Mouse (Mus musculus): ENCODE results near the gene Ephb1.

Ephb1 gene

GRCm38 (mm10) chr9:102045886-102046285 is 308.6 kb downstream of the Ephb1 start:
- DNase-seq (ENCODE audit: low read depth) = no peak

DNA sequence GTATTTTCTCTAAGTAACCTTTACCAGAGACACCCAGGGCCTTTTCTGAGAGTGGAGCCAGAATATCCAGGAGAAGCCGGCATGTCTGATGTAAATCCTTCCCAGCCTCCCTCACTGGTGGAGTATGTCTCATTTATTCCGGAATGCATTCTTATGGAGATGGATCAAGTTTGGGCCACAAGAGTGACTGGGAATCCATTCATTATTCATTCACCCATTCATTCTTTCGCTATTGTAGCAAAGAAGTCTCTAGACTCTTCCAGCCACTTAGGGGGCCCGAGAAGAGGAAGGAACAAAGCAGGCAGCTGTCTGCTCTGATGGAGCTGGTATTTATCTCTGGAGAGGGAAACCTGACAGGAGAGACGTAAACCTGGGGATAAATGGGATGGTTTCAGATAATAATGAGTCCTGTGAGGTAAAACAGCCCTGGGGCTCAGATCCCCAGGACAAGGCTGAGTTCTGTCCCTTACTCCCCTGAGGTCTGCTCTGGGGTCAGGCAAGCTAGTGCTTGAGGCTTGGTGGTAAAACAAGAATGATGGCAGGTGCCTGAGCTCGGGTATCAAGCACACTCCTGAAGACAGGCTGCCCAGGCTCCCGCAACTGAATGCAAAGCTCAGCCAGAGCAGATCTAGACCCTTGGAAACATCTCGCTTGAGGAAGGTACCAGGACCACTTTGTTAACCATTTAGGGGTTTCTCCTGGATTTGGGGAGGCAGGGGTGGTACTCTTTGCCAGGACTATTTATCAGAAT is 309.2 kb downstream of the Ephb1 start:
- no peak for DNase-seq (ENCODE audit: low read depth)

GRCm38 (mm10) chr9:102039011-102039733 is 315.3 kb downstream of the Ephb1 start:
- DNase-seq (ENCODE audit: low read depth) = no peak

DNA sequence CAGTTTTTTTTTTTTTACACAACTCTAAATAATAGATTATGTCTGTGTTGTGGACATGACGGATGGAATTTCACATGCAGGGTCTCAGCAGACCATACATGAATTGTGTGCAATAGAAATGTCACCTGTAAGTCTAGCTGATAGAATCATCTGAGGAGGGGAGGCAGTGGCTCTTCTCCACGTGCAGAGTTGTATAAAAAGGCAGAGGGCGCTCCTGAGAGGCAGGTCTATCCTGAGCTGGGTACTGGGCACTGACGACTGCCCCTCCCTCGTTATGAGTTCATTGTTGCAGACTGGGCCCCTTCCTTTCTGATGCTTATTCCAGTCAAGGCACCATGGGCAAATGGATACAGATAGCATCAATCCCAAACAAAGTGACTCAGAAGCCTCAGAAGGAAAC is 318.4 kb downstream of the Ephb1 start:
- no peak for DNase-seq (ENCODE audit: low read depth)

- DNase-seq (ENCODE audit: low read depth) = no peak
Measured at GRCm38 (mm10) chr9:102033231-102033630, 321.3 kb downstream of the Ephb1 start.

DNA sequence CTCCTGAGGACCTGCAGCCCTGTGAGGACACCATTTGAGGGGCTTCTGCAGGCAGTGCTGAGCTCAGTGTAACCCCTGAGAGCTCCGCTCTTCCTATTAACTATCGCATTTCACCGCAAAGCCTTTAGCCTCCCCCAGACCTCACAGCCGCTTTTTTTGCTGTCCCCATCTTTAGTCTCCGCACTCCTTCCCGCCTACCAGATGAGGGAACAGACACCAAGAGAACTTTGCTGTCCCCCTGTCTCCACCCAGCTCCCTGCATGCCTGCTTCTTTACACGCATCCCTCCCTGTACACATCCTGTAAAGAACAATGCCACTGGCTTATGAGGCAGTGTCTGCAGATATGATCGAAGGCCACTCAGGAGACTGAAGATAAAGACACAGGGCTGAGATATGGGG is 322.1 kb downstream of the Ephb1 start:
- no peak for DNase-seq (ENCODE audit: low read depth)

GRCm38 (mm10) chr9:102029661-102030060 is 324.8 kb downstream of the Ephb1 start:
- DNase-seq (ENCODE audit: low read depth) = no peak

DNA sequence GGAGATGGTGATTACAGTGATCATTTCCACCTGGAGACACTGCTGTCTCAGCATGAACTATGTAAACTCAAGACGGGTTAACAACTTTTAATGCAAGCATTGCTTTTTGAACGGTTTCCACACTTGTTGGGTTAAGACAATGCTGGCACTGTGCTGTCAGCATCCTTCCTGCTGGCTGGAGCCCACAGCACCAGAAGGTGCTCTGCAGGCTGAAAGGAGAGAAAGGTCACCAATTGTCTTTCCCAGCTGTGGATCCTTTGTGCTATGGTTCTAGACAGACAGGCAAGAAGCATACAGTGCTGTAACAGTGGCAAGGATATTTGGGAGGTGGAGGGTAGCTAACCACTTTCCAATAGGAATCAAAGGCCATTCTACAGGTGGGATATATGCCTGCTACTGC is 328.4 kb downstream of the Ephb1 start:
- DNase-seq (ENCODE audit: low read depth) = no peak

GRCm38 (mm10) chr9:102025141-102025540 is 329.4 kb downstream of the Ephb1 start:
- no peak for DNase-seq (ENCODE audit: low read depth)

- DNase-seq (ENCODE audit: low read depth) = no peak
Measured at GRCm38 (mm10) chr9:102015516-102015915, 339.0 kb downstream of the Ephb1 start.

GRCm38 (mm10) chr9:102007706-102008105 is 346.8 kb downstream of the Ephb1 start:
- no peak for DNase-seq (ENCODE audit: low read depth)

DNA sequence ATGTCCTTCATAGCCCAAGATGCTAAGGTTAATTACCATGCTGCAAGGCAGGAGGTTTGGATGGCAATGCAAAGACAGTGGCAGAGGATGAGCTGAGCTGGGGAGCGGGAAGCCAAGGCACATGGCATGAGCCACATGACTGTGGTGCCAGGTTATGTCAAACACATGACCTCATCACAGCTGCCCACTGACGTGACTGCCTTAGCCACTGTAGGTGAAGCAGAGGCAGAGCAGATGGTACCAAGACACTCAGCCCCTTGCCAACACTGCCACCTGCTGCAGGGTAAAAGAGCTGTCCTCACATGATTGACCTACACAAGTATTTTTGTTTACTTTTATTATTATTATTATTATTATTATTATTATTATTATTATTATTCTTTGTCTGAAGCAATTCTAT is 348.0 kb downstream of the Ephb1 start:
- peak; percentile 55 for DNase-seq (ENCODE audit: low read depth)

- no peak for DNase-seq (ENCODE audit: low read depth)
Measured at GRCm38 (mm10) chr9:102002920-102003319, 351.6 kb downstream of the Ephb1 start.

GRCm38 (mm10) chr9:102002186-102002585 is 352.3 kb downstream of the Ephb1 start:
- no peak for DNase-seq (ENCODE audit: low read depth)

- no peak for DNase-seq (ENCODE audit: low read depth)
Measured at GRCm38 (mm10) chr9:102001633-102002165, 352.8 kb downstream of the Ephb1 start.

GRCm38 (mm10) chr9:101999690-102000089 is 354.8 kb downstream of the Ephb1 start:
- no peak for DNase-seq (ENCODE audit: low read depth)

DNA sequence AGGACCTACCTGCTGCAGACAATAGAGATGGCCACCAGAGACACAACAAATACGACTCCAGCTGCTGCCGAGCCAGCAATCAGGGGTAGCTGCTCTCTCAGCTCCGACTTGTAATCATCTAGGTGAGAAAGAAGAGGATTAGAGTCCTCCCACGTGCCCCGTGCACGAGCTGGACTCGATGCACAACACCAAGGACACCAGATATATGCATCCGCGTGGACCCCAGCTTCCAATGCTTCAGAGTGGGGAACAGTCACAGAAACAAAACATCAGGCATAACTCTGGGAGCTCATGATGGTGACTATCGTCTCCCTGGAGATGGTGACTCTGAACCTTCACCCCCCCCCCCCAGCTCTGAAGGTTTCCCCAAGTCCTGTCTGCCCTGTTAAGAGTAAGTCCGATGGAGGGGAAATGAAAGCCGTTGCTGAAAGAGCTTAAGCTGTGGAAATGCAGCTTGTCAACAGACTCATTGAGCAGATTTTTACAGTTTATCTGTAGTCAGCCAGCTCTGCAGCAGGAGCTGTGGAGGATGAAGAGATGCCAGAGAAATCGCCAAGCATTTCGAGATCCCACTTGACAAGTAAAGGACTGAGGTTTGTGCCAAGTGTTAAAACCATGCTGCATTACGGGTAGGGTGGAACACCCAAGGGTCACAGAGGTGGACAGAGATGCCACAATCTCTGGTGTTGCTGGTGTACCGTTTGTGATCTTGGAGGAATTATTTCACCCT is 357.6 kb downstream of the Ephb1 start:
- DNase-seq (ENCODE audit: low read depth) = no peak

- no peak for DNase-seq (ENCODE audit: low read depth)
Measured at GRCm38 (mm10) chr9:101996183-101996582, 358.3 kb downstream of the Ephb1 start.

DNA sequence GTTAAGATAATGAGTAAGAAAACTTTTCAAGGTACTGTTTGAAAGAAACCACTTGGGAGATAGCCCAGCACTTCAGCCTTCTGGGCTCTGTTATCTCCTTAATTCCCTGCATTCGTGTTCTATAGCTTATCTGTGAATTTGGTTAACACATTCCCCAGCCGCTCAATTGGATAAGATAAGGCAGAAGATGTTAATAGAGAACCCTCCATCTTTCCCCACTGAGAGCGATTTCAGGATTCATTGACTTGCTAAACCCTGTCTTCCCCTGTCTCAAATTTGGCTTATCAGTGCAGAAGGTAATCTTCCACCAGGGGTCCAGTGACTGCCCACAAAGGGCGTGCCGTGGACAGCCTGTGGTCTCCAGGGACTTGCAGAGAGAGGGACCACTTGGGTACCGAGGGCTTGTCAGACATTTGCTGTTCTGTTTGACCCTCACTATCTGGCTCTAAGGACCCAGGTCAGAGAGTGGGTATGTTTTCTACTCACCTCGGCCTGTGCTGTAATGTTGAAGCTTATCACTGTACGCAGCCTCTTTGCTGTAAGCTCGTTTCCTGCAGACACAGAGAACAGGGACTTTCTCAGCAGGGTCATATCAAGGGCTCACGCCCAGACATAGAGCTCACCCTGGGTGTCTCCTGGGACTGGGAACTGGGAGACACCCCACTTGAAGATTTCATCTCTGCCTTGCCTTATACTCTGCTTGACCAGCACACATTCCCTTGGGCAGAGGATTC is 358.9 kb downstream of the Ephb1 start:
- DNase-seq (ENCODE audit: low read depth) = no peak

DNA sequence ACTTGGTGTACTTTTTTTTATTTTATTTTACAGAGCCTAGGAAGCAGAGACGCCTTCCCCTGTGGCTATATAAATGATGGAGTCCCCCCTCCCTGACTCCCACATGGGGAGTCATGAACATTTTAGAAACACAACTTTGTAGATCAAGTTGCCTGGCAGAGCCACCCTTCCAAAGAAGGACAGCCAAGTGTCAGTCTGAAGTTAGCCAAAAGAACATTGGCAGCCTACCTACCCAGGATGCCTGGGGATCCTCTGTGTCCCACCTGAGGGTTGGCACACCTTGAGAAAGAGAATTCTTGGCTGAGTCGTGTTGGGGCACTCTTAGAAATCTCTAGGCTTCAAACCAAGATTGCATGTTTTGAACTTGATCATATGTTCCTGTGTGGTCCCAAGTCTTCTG is 360.4 kb downstream of the Ephb1 start:
- DNase-seq (ENCODE audit: low read depth) = no peak

- no peak for DNase-seq (ENCODE audit: low read depth)
Measured at GRCm38 (mm10) chr9:101990836-101991235, 363.7 kb downstream of the Ephb1 start.

GRCm38 (mm10) chr9:101990032-101990431 is 364.5 kb downstream of the Ephb1 start:
- no peak for DNase-seq (ENCODE audit: low read depth)
